Mouse (Mus musculus): ENCODE measurements around the gene Mapre3. TPM values are rescaled to one million over a fixed set of nuclear protein-coding genes. Genes with fewer than 3 reads are reported as not detected.

Gene Mapre3
- total RNA-seq (2014; rRNA removed) (51.7 and 55.8 TPM in 2 replicates), polyA plus RNA-seq (2015; fragmentation: Nextera tagmentation; extraction: Ambion mirVana) (134 and 137 TPM in 2 replicates)

DNA sequence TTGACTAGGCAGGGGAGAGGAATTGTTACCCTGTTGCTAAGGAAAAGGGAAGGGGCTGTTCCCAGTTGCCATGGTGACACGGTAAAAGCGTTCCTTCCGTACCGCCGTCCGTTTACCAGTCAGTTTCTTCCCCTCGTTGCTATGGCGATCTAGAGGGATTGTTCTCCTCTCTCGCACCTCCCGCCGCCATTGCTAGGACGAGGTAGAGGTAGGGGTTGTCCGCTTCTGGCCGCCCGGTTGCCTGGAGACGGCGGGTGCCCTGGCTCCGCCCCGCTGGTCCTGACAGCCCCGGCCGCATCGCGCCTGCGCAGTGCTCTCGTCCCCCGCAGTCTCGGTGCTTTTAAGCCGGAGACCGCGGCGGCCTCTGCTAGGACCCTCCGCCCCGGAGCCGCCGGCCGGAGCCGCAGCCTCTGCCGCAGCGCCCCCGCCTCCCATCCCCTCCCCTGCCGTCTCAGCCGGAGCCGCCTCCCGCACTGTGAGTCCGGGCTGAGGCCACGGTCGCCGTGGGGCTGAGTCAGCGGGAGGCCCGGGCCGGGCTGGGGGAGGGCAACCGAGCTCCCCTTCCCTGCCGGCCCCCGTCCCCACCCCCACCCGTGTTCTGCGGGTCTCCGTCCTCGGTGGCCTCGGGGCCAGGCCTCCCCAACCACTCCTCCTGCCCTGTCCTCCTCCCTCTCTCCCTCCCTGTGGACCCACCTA is at the start of gene Mapre3:
Gene Mapre3 (plus strand): TSS at position 218 of the 696 bp plus-strand sequence.
- TF ChIP-seq CTCF (IDR thresholded peaks at IDR 0.05; ENCODE audit: low read depth), result no peak
- Histone ChIP-seq H3K9me3 (ENCODE audit: low read length) (no peaks in the 10 kb centered on the region), H3K4me1 (ENCODE audit: insufficient read depth, low read length) (peaks cover 26% of the 10 kb centered on the region), H3K36me3 (ENCODE audit: insufficient read depth, low read length) (no peaks in the 10 kb centered on the region), H3K4me2 (ENCODE audit: low read depth, low read length) (peak within 1 kb of the TSS; percentile 87), H3K27me3 (ENCODE audit: insufficient read depth, low read length) (no peaks in the 10 kb centered on the region), H3K9ac (replicated peaks; ENCODE audit: low read length) (peak within 1 kb of the TSS; percentile 71), H3K27ac (peak within 1 kb of the TSS; percentile 87), H3K4me3 (ENCODE audit: low read length) (peak within 1 kb of the TSS; percentile 82)
- DNase-seq (ENCODE audit: low spot score) (peak; percentile 97), ATAC-seq (peak; percentile 97)
- WGBS, result under 1% methylated on average over 57 of the region's 59 CpGs

GRCm38 (mm10) chr5:30765596-30766370 is 48.7 kb upstream of the Mapre3 start:
- Histone ChIP-seq H3K4me1 (ENCODE audit: insufficient read depth, low read length) (peaks cover 21% of the 10 kb centered on the region), H3K4me2 (ENCODE audit: low read depth, low read length) (no peak overlapping the region), H3K27me3 (ENCODE audit: insufficient read depth, low read length) (no peaks in the 10 kb centered on the region), H3K36me3 (ENCODE audit: insufficient read depth, low read length) (no peaks in the 10 kb centered on the region; the same call in 1 of the 2 replicates), H3K4me3 (ENCODE audit: low read length) (no peak overlapping the region), H3K9ac (replicated peaks; ENCODE audit: low read length) (no peak overlapping the region), H3K27ac (peak overlapping the region; percentile 62; the same call in 1 of the 2 replicates), H3K9me3 (ENCODE audit: low read length) (no peaks in the 10 kb centered on the region)
- peak; percentile 46 for DNase-seq (ENCODE audit: low spot score)
- peak; percentile 73 for ATAC-seq
- WGBS, result 50% methylated on average over 12 of the region's 12 CpGs
- TF ChIP-seq CTCF (IDR thresholded peaks at IDR 0.05; ENCODE audit: low read depth), result no peak

DNA sequence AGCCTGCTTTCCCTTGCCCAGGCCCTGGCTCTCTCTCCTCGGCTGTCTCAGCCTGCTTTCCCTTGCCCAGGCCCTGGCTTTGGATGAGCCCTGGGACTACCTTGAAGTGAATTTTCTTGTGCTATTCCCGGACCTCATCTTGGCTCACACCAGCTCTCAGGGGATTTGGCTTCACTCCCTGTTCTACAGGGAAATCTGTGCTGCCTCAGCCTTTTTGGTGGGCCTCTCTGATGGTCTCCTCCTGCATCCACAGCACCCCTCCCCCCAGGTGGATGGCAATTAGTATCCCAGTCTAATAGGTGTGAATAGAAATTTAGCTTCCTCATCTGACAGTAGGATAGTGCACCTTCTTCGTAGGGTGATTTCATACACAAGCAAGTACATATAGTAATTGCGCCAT is 46.4 kb upstream of the Mapre3 start:
- DNase-seq (ENCODE audit: low spot score) (peak; percentile 57), ATAC-seq (no peak)
- Histone ChIP-seq H3K4me2 (ENCODE audit: low read depth, low read length) (no peak overlapping the region), H3K4me3 (ENCODE audit: low read length) (no peak overlapping the region), H3K36me3 (ENCODE audit: insufficient read depth, low read length) (no peaks in the 10 kb centered on the region; the same call in 1 of the 2 replicates), H3K9ac (replicated peaks; ENCODE audit: low read length) (no peak overlapping the region), H3K4me1 (ENCODE audit: insufficient read depth, low read length) (peaks cover 13% of the 10 kb centered on the region), H3K27ac (peak overlapping the region; percentile 60), H3K27me3 (ENCODE audit: insufficient read depth, low read length) (no peaks in the 10 kb centered on the region), H3K9me3 (ENCODE audit: low read length) (no peaks in the 10 kb centered on the region)
- no peak for TF ChIP-seq CTCF (IDR thresholded peaks at IDR 0.05; ENCODE audit: low read depth)
- 53% methylated on average over 4 of the region's 4 CpGs for WGBS

GRCm38 (mm10) chr5:30768598-30768997 is 45.8 kb upstream of the Mapre3 start:
- WGBS, result 9% methylated on average over 9 of the region's 9 CpGs
- Histone ChIP-seq H3K9ac (replicated peaks; ENCODE audit: low read length) (no peak overlapping the region), H3K9me3 (ENCODE audit: low read length) (no peaks in the 10 kb centered on the region), H3K36me3 (ENCODE audit: insufficient read depth, low read length) (no peaks in the 10 kb centered on the region; the same call in 1 of the 2 replicates), H3K27me3 (ENCODE audit: insufficient read depth, low read length) (no peaks in the 10 kb centered on the region), H3K27ac (peak overlapping the region; percentile 60; the same call in 1 of the 2 replicates), H3K4me3 (ENCODE audit: low read length) (no peak overlapping the region), H3K4me1 (ENCODE audit: insufficient read depth, low read length) (peaks cover 9% of the 10 kb centered on the region), H3K4me2 (ENCODE audit: low read depth, low read length) (no peak overlapping the region)
- DNase-seq (ENCODE audit: low spot score), result peak; percentile 80
- no peak for TF ChIP-seq CTCF (IDR thresholded peaks at IDR 0.05; ENCODE audit: low read depth)
- peak; percentile 41; the same call in 1 of the 2 replicates for ATAC-seq

DNA sequence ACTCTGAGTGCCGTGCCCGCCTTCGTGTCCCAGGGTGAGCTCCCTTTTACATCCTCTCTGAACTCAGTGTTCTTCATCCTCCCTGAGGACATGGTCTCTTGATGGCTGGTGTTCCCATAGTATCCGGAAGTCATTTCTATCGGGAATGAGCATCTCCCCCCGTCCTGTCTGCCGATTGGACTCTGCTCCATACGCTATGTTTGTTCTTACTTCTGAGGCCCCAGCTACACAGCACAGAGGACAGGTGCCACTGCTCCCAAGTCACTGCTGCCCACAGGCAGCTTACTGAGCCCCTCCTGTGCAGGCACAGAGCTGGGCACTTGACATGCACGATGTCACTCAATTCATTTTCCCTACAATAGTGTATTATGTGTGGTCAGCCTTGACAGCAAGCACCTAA is 45.4 kb upstream of the Mapre3 start:
- Histone ChIP-seq H3K4me1 (ENCODE audit: insufficient read depth, low read length) (peaks cover 9% of the 10 kb centered on the region), H3K9me3 (ENCODE audit: low read length) (no peaks in the 10 kb centered on the region), H3K27ac (peak overlapping the region; percentile 60; the same call in 1 of the 2 replicates), H3K36me3 (ENCODE audit: insufficient read depth, low read length) (no peaks in the 10 kb centered on the region; the same call in 1 of the 2 replicates), H3K4me3 (ENCODE audit: low read length) (no peak overlapping the region), H3K27me3 (ENCODE audit: insufficient read depth, low read length) (no peaks in the 10 kb centered on the region), H3K9ac (replicated peaks; ENCODE audit: low read length) (no peak overlapping the region), H3K4me2 (ENCODE audit: low read depth, low read length) (no peak overlapping the region)
- ATAC-seq (no peak), DNase-seq (ENCODE audit: low spot score) (no peak)
- no peak for TF ChIP-seq CTCF (IDR thresholded peaks at IDR 0.05; ENCODE audit: low read depth)
- WGBS, result 52% methylated on average over 9 of the region's 9 CpGs

- DNase-seq (ENCODE audit: low spot score) (peak; percentile 97), ATAC-seq (peak; percentile 85)
- H3K4me3 ChIP-seq (ENCODE audit: low read length), result peak overlapping the region; percentile 24
- peak overlapping the region; percentile 54 for H3K4me2 ChIP-seq (ENCODE audit: low read depth, low read length)
- peak; percentile 88 for TF ChIP-seq CTCF (IDR thresholded peaks at IDR 0.05; ENCODE audit: low read depth)
- peak overlapping the region; percentile 56; the same call in 1 of the 2 replicates for H3K27ac ChIP-seq
- 6% methylated on average over 20 of the region's 20 CpGs for WGBS
- peaks cover 6% of the 10 kb centered on the region for H3K4me1 ChIP-seq (ENCODE audit: insufficient read depth, low read length)
- peaks cover 7% of the 10 kb centered on the region for H3K36me3 ChIP-seq (ENCODE audit: insufficient read depth, low read length)
- no peaks in the 10 kb centered on the region for H3K27me3 ChIP-seq (ENCODE audit: insufficient read depth, low read length)
- 0 out of 2 replicates have a peak overlapping the region, but pooled peaks have one; percentile 28 for H3K9ac ChIP-seq (replicated peaks; ENCODE audit: low read length)
- H3K9me3 ChIP-seq (ENCODE audit: low read length), result no peaks in the 10 kb centered on the region
Measured at GRCm38 (mm10) chr5:30774601-30775371, 39.7 kb upstream of the Mapre3 start.
